Mouse (Mus musculus): ENCODE measurements around the gene Dhrs3. TPM values are rescaled to one million over a fixed set of nuclear protein-coding genes. Genes with fewer than 3 reads are reported as not detected.
A peak's percentile ranks its signal among the peaks of the same experiment; 100 is the strongest.

Dhrs3 gene
- 128 and 143 TPM in 2 replicates for polyA plus RNA-seq (2014; fragmentation: Nextera tagmentation; extraction: Ambion mirVana)

GRCm38 (mm10) chr4:144892133-144892936 lies at the start of gene Dhrs3:
TSS of gene Dhrs3 (plus strand) at chr4:144892827.
- no peaks in the 10 kb centered on the region for H3K9me3 ChIP-seq (ENCODE audit: control insufficient read depth, low read depth, low read length)
- peaks cover 26% of the 10 kb centered on the region for H3K4me1 ChIP-seq (ENCODE audit: control insufficient read depth, insufficient read depth, low read length)
- ATAC-seq (ENCODE audit: insufficient number of reproducible peaks, insufficient read depth, low FRiP score, low read depth): peak; percentile 73
- H3K36me3 ChIP-seq (ENCODE audit: control insufficient read depth, insufficient read depth, low read length): no peaks in the 10 kb centered on the region
- H3K27ac ChIP-seq (ENCODE audit: low read length): peak within 1 kb of the TSS; percentile 92
- under 1% methylated on average over 55 of the region's 55 CpGs for WGBS
- peak within 1 kb of the TSS; percentile 80 for H3K9ac ChIP-seq (replicated peaks; ENCODE audit: low read depth, low read length)
- H3K27me3 ChIP-seq (ENCODE audit: control insufficient read depth, insufficient read depth, low read length): no peaks in the 10 kb centered on the region
- peak within 1 kb of the TSS; percentile 79 for H3K4me3 ChIP-seq (ENCODE audit: low read depth, low read length)
- H3K4me2 ChIP-seq (replicated peaks; ENCODE audit: low read depth, low read length): peak within 1 kb of the TSS; percentile 61

- Histone ChIP-seq H3K36me3 (ENCODE audit: control insufficient read depth, insufficient read depth, low read length) (no peaks in the 10 kb centered on the region), H3K9ac (replicated peaks; ENCODE audit: low read depth, low read length) (no peak overlapping the region), H3K27me3 (ENCODE audit: control insufficient read depth, insufficient read depth, low read length) (no peaks in the 10 kb centered on the region), H3K4me3 (ENCODE audit: low read depth, low read length) (no peak overlapping the region), H3K9me3 (ENCODE audit: control insufficient read depth, low read depth, low read length) (no peaks in the 10 kb centered on the region), H3K4me1 (ENCODE audit: control insufficient read depth, insufficient read depth, low read length) (no peaks in the 10 kb centered on the region), H3K4me2 (replicated peaks; ENCODE audit: low read depth, low read length) (no peak overlapping the region), H3K27ac (ENCODE audit: low read length) (no peak overlapping the region)
- ATAC-seq (ENCODE audit: insufficient number of reproducible peaks, insufficient read depth, low FRiP score, low read depth): no peak
- 88% methylated on average over 3 of the region's 3 CpGs for WGBS
These were observed 30.7 kb upstream of the Dhrs3 start for GRCm38 (mm10) chr4:144861756-144862505.

GRCm38 (mm10) chr4:144867926-144868325 lies 24.7 kb upstream of the Dhrs3 start:
- H3K4me2 ChIP-seq (replicated peaks; ENCODE audit: low read depth, low read length): no peak overlapping the region
- H3K27me3 ChIP-seq (ENCODE audit: control insufficient read depth, insufficient read depth, low read length): no peaks in the 10 kb centered on the region
- H3K4me3 ChIP-seq (ENCODE audit: low read depth, low read length): no peak overlapping the region
- H3K4me1 ChIP-seq (ENCODE audit: control insufficient read depth, insufficient read depth, low read length): no peaks in the 10 kb centered on the region
- no peak for ATAC-seq (ENCODE audit: insufficient number of reproducible peaks, insufficient read depth, low FRiP score, low read depth)
- H3K36me3 ChIP-seq (ENCODE audit: control insufficient read depth, insufficient read depth, low read length): no peaks in the 10 kb centered on the region
- no peaks in the 10 kb centered on the region for H3K9me3 ChIP-seq (ENCODE audit: control insufficient read depth, low read depth, low read length)
- no peak overlapping the region for H3K9ac ChIP-seq (replicated peaks; ENCODE audit: low read depth, low read length)
- WGBS: 54% methylated on average over 5 of the region's 5 CpGs
- H3K27ac ChIP-seq (ENCODE audit: low read length): no peak overlapping the region

GRCm38 (mm10) chr4:144868584-144868983 lies 24.0 kb upstream of the Dhrs3 start:
- H3K9me3 ChIP-seq (ENCODE audit: control insufficient read depth, low read depth, low read length): no peaks in the 10 kb centered on the region
- no peaks in the 10 kb centered on the region for H3K4me1 ChIP-seq (ENCODE audit: control insufficient read depth, insufficient read depth, low read length)
- H3K4me2 ChIP-seq (replicated peaks; ENCODE audit: low read depth, low read length): no peak overlapping the region
- no peak for ATAC-seq (ENCODE audit: insufficient number of reproducible peaks, insufficient read depth, low FRiP score, low read depth)
- no peak overlapping the region for H3K27ac ChIP-seq (ENCODE audit: low read length)
- no peak overlapping the region for H3K4me3 ChIP-seq (ENCODE audit: low read depth, low read length)
- 70% methylated on average over 4 of the region's 4 CpGs for whole genome bisulfite sequencing
- H3K9ac ChIP-seq (replicated peaks; ENCODE audit: low read depth, low read length): no peak overlapping the region
- no peaks in the 10 kb centered on the region for H3K27me3 ChIP-seq (ENCODE audit: control insufficient read depth, insufficient read depth, low read length)
- H3K36me3 ChIP-seq (ENCODE audit: control insufficient read depth, insufficient read depth, low read length): no peaks in the 10 kb centered on the region

GRCm38 (mm10) chr4:144872905-144873304 lies 19.7 kb upstream of the Dhrs3 start:
- no peak overlapping the region for H3K4me2 ChIP-seq (replicated peaks; ENCODE audit: low read depth, low read length)
- no peaks in the 10 kb centered on the region for H3K4me1 ChIP-seq (ENCODE audit: control insufficient read depth, insufficient read depth, low read length)
- no peaks in the 10 kb centered on the region for H3K36me3 ChIP-seq (ENCODE audit: control insufficient read depth, insufficient read depth, low read length)
- WGBS: 35% methylated on average over 6 of the region's 6 CpGs
- no peak overlapping the region for H3K27ac ChIP-seq (ENCODE audit: low read length)
- ATAC-seq (ENCODE audit: insufficient number of reproducible peaks, insufficient read depth, low FRiP score, low read depth): no peak
- no peak overlapping the region for H3K9ac ChIP-seq (replicated peaks; ENCODE audit: low read depth, low read length)
- no peak overlapping the region for H3K4me3 ChIP-seq (ENCODE audit: low read depth, low read length)
- H3K27me3 ChIP-seq (ENCODE audit: control insufficient read depth, insufficient read depth, low read length): no peaks in the 10 kb centered on the region
- H3K9me3 ChIP-seq (ENCODE audit: control insufficient read depth, low read depth, low read length): no peaks in the 10 kb centered on the region

GRCm38 (mm10) chr4:144875576-144876093 lies 17.0 kb upstream of the Dhrs3 start:
- ATAC-seq (ENCODE audit: insufficient number of reproducible peaks, insufficient read depth, low FRiP score, low read depth): no peak
- H3K27me3 ChIP-seq (ENCODE audit: control insufficient read depth, insufficient read depth, low read length): no peaks in the 10 kb centered on the region
- no peaks in the 10 kb centered on the region for H3K9me3 ChIP-seq (ENCODE audit: control insufficient read depth, low read depth, low read length)
- WGBS: 67% methylated on average over 2 of the region's 2 CpGs
- H3K9ac ChIP-seq (replicated peaks; ENCODE audit: low read depth, low read length): no peak overlapping the region
- H3K4me1 ChIP-seq (ENCODE audit: control insufficient read depth, insufficient read depth, low read length): no peaks in the 10 kb centered on the region
- H3K36me3 ChIP-seq (ENCODE audit: control insufficient read depth, insufficient read depth, low read length): no peaks in the 10 kb centered on the region
- H3K27ac ChIP-seq (ENCODE audit: low read length): no peak overlapping the region
- H3K4me3 ChIP-seq (ENCODE audit: low read depth, low read length): no peak overlapping the region
- no peak overlapping the region for H3K4me2 ChIP-seq (replicated peaks; ENCODE audit: low read depth, low read length)

GRCm38 (mm10) chr4:144879549-144879948 lies 13.1 kb upstream of the Dhrs3 start:
- H3K36me3 ChIP-seq (ENCODE audit: control insufficient read depth, insufficient read depth, low read length): no peaks in the 10 kb centered on the region
- WGBS: 45% methylated on average over 1 of the region's 1 CpGs
- no peaks in the 10 kb centered on the region for H3K9me3 ChIP-seq (ENCODE audit: control insufficient read depth, low read depth, low read length)
- no peak overlapping the region for H3K27ac ChIP-seq (ENCODE audit: low read length)
- no peaks in the 10 kb centered on the region for H3K27me3 ChIP-seq (ENCODE audit: control insufficient read depth, insufficient read depth, low read length)
- no peak overlapping the region for H3K9ac ChIP-seq (replicated peaks; ENCODE audit: low read depth, low read length)
- no peaks in the 10 kb centered on the region for H3K4me1 ChIP-seq (ENCODE audit: control insufficient read depth, insufficient read depth, low read length)
- no peak overlapping the region for H3K4me3 ChIP-seq (ENCODE audit: low read depth, low read length)
- no peak overlapping the region for H3K4me2 ChIP-seq (replicated peaks; ENCODE audit: low read depth, low read length)
- ATAC-seq (ENCODE audit: insufficient number of reproducible peaks, insufficient read depth, low FRiP score, low read depth): no peak

GRCm38 (mm10) chr4:144881376-144881775 lies 11.3 kb upstream of the Dhrs3 start:
- WGBS: 63% methylated on average over 2 of the region's 2 CpGs
- Histone ChIP-seq H3K4me3 (ENCODE audit: low read depth, low read length) (no peak overlapping the region), H3K27me3 (ENCODE audit: control insufficient read depth, insufficient read depth, low read length) (no peaks in the 10 kb centered on the region), H3K27ac (ENCODE audit: low read length) (no peak overlapping the region), H3K36me3 (ENCODE audit: control insufficient read depth, insufficient read depth, low read length) (no peaks in the 10 kb centered on the region), H3K4me1 (ENCODE audit: control insufficient read depth, insufficient read depth, low read length) (no peaks in the 10 kb centered on the region), H3K9ac (replicated peaks; ENCODE audit: low read depth, low read length) (no peak overlapping the region), H3K4me2 (replicated peaks; ENCODE audit: low read depth, low read length) (no peak overlapping the region), H3K9me3 (ENCODE audit: control insufficient read depth, low read depth, low read length) (no peaks in the 10 kb centered on the region)
- no peak for ATAC-seq (ENCODE audit: insufficient number of reproducible peaks, insufficient read depth, low FRiP score, low read depth)
